Mouse (Mus musculus) frontal cortex, adult (tissue): ENCODE measurements around the gene Cd82.

ENCODE experiments used
- ATAC-seq: cut with Nextera tagmentation; 2 replicates; pipeline ENCODE4 v1.9.2; 2017; ENCODE audit warnings: mild to moderate bottlenecking, moderate library complexity, mixed read lengths; ENCODE audit not compliant: low TSS enrichment

Gene Cd82

GRCm38 (mm10) chr2:93445237-93445651 is 17.7 kb downstream of the Cd82 start:
- ATAC-seq = no peak

DNA sequence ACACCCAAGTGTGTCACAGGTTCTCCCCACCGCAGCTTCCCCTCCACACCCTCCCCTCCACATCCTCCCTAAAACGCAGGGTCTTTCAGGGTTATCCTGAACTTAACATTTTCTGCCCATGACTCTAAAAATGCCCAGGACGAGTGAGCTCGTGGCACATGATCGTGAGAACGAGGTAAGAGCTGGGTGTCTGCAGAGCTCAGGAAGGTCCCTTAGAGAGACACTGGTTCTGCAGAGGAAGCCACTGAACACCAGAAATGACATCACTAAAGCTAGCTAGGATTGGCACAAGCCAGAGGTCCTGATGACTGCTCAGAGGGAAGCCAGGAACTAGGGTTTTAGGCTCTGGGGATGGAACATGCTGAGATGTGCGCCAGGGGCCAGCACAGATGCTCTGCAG is 18.7 kb downstream of the Cd82 start:
- ATAC-seq = no peak

DNA sequence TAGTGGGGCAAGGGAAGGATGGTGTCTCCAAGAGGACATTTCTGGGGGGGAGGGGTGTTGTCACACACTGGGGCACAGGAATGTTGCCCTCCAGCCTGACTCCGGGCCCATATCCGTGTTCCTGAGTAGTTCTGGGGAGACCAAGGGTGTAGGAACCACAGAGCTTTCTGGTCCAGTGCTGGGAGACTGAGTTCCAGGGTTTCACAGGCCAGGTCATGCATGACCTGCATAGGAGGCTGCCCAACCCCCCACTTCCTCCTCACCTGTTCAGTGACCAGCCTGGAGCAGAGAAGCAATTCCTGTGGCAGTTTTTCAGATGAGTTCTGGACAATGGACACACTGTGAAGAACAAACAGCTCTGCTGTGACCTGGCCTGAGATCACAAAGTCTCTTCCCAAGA is 19.8 kb downstream of the Cd82 start:
- ATAC-seq = no peak

- no peak for ATAC-seq
Measured at GRCm38 (mm10) chr2:93439812-93440559, 23.0 kb downstream of the Cd82 start.

DNA sequence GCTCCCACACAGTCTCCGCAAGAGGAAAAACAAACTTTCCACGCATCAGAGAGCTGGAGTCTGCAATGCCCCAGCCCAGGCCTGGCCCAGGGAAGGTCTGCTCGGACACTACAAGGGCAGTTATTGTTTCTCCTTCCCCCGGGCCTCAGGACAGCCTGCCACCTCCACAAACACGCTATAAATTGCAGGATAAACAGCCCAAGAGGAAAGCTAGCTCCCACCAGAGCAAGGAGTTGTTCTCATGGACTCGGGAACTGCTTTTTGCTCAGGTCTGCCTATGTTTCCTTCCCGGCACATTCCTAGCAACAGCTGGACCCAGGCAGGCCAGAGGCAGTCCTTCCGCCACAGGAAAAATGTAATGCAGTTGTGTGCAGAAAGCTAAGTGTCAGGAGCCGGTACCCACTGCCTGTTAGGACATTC is 23.6 kb downstream of the Cd82 start:
- no peak for ATAC-seq

- ATAC-seq = peak; percentile 29; the same call in 1 of the 2 replicates
Measured at GRCm38 (mm10) chr2:93438335-93438734, 24.6 kb downstream of the Cd82 start.

DNA sequence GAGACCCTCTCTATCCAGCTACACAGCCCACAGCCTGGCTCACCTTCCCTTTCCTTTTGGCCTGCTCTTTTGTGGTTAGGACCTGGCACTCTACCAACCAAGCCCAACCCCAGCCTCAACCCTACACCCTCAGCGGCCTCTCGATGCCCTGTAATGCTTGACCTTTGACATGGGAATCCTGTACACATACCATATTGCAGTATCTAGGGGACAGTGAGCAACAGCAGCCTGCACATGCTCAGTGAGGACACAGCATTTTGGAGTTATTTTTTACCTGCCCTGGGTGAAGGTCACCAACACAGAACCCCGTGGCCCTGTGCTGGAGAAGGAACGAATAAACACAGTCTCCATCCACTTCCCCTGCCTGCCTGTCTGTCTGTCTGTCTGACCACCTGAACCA is 27.4 kb downstream of the Cd82 start:
- no peak for ATAC-seq

DNA sequence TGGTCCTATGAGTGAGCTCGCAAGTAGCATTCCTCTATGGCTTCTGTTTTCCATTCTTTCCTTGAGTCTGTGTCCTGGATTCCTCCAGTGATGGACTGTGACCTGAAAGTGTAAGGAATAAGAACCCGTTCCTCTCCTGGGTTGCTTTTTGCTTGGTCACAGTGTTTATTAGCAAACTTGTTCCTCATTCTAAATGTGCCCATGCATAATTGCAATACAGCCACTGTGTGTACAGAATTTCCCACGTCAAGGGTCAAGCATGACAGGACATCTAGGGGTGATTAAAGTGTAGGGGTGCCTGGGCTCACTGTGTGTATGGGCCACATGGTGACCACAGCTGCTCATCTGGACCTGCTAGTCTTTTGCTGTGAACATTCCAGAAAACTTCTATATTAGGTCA is 28.0 kb downstream of the Cd82 start:
- ATAC-seq = no peak

DNA sequence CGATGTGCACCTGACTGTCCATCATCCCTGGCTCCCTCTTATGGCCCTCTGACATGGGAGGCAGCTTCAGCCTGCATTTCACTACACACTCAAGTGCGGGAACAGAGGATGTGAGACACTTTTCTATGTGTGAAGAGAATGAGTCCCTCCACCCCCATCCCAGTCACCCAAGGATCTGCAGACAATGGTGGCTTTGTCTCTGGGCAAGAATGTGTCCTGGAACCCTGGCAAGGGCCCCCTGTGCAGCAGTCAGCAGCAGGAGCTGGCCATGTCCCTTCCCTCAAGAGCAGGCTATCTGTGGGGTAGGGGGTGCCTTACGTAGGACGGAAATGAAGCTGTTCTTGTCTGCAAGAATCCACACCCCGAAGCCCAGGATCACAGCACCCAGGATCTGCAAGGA is 29.4 kb downstream of the Cd82 start:
- peak; percentile 53; the same call in 1 of the 2 replicates for ATAC-seq

- peak; percentile 64; the same call in 1 of the 2 replicates for ATAC-seq
Measured at GRCm38 (mm10) chr2:93432600-93433389, 30.1 kb downstream of the Cd82 start.

DNA sequence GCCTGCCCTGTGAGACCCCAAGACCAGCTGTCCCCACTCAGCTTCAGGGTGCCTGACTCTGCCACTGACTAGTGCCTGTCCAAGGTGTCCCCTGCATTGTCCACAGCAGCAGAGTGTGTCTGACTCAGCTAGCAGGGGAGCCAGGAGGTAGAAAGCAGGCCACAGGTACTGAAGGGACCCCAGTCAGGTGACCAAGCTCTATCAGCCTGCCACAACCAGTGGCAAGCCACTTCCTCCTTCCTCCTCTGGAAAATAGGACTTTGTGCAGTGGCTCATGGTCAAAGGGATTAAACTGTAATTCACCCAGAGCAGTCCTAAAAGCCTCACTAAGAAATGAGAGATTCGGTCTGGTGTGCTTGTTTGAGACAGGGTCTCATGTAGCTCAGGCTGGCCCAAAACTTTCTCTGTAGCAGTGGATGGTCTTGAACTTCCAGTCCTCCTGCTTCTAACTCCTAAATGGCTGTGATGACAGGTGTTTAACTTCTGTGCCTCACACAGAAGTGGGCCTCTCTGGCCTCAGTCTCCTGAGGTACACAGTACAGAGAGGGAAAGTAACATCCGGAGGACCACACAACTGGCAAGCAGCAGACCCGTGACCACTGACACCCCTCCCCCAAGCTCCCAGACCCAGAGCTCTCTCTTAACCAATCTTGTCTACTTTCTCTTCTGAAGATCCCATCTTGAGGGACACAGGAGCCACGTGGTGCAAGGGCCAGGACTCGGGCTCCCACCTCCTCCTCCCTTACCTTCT is 31.2 kb downstream of the Cd82 start:
- no peak for ATAC-seq

DNA sequence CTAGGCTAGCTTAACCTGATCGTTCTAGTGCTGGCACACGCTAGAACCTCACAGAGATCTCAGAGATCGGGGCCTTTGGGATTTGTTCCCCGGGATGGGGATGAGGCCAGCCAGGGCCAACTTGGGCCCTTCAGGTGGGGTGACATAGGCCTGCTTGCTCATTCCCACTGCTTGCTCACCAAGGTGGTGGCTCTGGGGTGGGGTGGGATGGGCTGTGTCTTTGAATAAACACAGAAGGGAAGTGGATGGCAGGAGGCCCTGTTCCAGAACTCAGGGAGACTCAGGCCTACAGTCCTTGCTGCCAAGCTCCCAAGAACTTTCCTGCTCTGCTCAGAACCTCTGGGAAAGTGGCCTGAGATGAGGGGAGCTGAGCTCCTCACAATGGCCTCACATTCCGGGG is 31.9 kb downstream of the Cd82 start:
- ATAC-seq = no peak

- no peak for ATAC-seq
Measured at GRCm38 (mm10) chr2:93428004-93428531, 34.9 kb downstream of the Cd82 start.

DNA sequence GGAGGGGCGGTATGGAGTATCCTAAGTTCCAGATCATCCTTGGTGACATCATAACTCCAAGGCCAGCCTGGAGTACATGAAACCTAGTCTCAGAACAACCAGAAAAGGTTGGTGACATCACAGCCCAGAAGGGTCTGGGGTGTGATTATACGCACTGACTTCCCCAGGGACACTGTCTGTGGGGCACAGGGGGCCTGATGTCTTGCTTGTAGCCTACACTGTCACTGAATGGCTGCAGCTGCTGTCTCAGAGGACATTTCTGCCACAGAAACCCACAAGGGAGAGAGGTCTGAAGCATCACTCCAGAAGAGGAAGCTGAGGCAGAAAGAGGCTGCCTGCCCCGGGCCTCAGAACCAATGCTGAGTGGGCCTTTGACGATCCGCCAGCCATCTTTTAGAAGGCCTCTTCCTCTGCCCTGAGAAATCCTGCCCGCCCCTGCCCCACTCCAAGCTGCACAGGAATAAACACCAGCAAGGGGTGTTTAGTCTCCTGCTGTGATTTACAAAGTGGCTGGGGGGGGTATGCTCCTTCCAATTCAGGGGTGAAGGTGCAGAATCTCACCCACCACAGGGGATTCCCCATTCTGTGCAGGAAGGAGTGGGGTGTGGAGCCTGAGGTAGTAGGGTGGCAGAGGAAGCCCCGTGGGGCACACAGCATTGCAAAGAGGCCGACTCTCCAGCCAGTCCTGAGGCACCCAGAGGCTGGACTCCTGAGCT is 35.8 kb downstream of the Cd82 start:
- ATAC-seq = no peak

GRCm38 (mm10) chr2:93425810-93426209 is 37.1 kb downstream of the Cd82 start:
- ATAC-seq = peak; percentile 35; the same call in 1 of the 2 replicates

GRCm38 (mm10) chr2:93424307-93424984 is 38.5 kb downstream of the Cd82 start:
- no peak for ATAC-seq

- ATAC-seq = peak; percentile 79
Measured at GRCm38 (mm10) chr2:93421320-93421719, 41.6 kb downstream of the Cd82 start.

GRCm38 (mm10) chr2:93419971-93420370 is 43.0 kb downstream of the Cd82 start:
- no peak for ATAC-seq

- peak; percentile 78 for ATAC-seq
Measured at GRCm38 (mm10) chr2:93418396-93418795, 44.5 kb downstream of the Cd82 start.

DNA sequence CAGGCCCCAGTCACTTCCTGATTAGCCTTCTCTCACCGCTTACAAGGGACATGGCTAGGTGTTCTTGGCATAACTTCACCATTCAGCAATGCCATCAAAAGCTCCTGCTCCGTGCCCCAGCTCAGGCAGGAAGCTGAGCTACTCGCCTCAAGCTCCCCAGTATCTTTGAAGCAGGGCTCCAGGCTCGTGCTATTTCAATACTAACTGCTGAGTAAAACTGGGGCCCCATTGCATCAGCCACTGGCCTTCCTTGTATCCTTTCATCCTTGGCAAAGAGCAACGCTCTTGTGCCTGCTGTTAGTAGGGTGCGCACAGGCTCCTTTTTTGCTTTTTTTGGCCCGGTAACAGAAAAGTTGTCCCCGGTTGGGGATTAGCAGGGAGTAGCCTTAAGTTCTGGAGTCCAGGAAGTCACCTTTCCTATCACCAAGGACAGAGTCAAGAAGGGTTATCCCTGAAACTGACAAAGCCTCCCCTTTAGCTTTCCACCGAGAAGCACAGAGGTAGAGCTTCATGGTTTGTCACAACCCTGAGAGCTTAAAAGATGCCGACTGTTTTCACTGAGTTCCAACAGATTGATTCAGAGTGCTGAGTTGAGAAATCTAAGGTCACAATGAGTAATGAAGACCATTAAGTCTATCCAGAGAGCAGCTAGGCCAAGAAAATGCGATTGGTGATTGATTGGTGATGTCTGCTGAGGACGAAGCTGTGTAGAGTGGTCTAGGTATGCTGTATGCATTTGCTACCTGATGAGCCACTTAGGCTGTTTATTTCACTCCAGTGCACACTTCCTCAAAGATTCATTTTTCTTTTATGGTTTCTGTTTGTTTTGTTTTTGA is 45.8 kb downstream of the Cd82 start:
- ATAC-seq = no peak
